Mouse (Mus musculus) brain, embryonic 14.5 days (tissue): ENCODE data around the gene Ccdc66. TPM values are rescaled to one million over a fixed set of nuclear protein-coding genes. Genes with fewer than 3 reads are reported as not detected.

Source experiments
- DNase-seq: peaks from one replicate; pipeline ENCODE4 v3.0.0-alpha.2; 2011; ENCODE audit warnings: low read depth
- CTCF ChIP-seq: fragments of 200-500 bp; IDR thresholded peaks from 2 replicates; pipeline ENCODE4 v1.5.1; 2012; ENCODE audit warnings: inconsistent platforms, mild to moderate bottlenecking, moderate library complexity, borderline replicate concordance; ENCODE audit not compliant: insufficient read depth, insufficient read length; ENCODE audit errors: extremely low read depth
- POLR2A ChIP-seq: fragments of 200-500 bp; IDR thresholded peaks from 2 replicates; pipeline ENCODE4 v1.6.1; 2012; ENCODE audit warnings: mild to moderate bottlenecking, inconsistent platforms, borderline replicate concordance; ENCODE audit not compliant: poor library complexity, insufficient read depth, insufficient read length, severe bottlenecking; ENCODE audit errors: extremely low read depth
- polyA plus RNA-seq: library from polyadenylated mRNA; depleted of rRNA; stranded (reverse); fragments of >200 nt; gene quantifications from 2 replicates; pipeline ENCODE4 v1.2.3, GENCODE M21; 2012; rRNA removed

Gene Ccdc66
- polyA plus RNA-seq = 11.5 and 13.4 TPM in 2 replicates

DNA sequence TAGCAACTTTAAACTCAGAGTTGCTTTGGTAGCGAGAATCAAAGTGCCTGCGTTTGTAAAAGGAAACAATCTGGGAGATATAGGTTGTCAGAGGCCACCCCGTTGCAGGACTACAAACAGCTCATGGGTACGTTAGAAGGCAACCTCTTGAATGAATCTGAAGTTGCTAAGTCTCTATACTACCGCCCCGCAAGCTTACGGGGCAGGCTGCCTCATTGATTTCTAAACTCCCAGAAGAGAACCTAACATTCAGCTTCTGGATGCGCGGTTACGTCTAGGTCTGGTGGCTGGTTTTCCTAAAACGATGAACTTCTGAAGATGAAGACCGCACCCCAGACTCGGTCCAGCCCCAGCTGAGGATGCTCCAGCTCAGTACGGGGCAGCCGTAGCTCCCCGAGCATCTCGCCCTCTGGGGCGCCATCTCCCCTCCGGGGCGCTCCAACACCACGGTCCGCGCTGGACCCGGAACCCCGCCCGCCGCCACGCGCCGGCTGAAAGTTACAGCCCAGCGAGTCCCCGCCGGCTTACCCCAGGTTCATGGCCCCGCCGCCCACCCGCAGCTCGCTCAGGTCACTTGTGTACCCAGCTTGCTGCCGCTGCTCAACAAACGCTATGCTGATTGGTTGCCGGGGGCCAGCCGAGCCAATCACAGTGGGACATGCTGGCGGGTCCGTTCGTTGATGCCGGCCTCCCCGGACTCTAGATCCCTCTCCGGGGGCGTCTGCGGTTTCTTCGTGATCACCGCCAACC is at the start of gene Ccdc66:
Ccdc66 (minus strand) TSS at position 567 of the 750 bp plus-strand sequence.
- no peak for TF ChIP-seq CTCF
- peak; percentile 54; the same call in 1 of the 2 replicates for TF ChIP-seq POLR2A
- peak; percentile 98 for DNase-seq

DNA sequence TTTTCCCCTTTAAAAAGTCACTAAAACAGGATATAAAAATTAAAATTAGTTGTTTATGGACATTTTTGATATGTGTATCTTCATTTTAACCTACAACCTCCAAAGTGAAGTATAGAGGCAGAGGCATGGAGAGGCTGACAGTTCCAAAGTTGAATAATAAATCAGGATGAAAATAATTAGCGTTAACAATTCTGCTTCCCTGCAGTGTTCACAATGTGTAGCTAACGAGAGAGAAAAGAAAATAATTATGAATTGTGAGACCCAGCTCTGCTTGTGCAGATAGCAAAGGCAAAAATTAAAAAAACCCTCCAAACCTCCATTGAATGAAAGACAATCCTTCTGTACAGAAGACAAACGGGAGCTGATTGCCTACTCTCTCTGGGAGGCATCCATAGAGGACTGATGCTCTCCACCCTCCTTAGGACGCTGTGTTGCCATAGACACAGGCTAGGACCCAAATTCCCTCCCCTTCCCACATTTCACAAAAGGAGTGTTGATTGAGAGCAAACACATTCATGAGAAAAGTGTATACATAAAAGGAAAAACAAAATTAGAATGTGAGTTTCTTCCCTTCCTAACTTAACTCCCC is 35.7 kb upstream of the Ccdc66 start:
- peak; percentile 78 for DNase-seq
- no peak for TF ChIP-seq POLR2A
- TF ChIP-seq CTCF = no peak

DNA sequence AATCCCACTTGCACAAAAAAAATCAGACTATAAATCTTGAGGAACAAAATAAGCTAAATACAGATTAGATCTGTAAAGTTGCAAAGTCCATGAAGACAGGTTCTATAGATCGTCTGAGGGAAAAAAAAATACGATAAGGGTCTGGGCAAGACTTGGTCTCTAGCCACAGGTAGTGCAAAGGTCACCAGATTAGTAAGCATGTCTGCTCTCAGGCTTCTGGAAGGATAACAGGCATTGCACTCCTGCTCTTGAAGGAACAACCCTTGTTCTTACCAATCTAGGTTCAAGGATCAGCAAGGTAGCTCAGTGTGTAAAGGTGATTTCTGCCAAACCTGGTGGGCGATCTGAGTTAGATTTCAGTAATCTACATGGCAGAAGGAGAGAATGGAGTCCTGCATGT is 28.2 kb upstream of the Ccdc66 start:
- DNase-seq = no peak

GRCm38 (mm10) chr14:27524541-27524940 is 16.3 kb upstream of the Ccdc66 start:
- no peak for DNase-seq
- TF ChIP-seq POLR2A (no peak), CTCF (no peak)

More for the DNA sequence above, 28.2 kb upstream of the Ccdc66 start:
- no peak for TF ChIP-seq CTCF
- no peak for TF ChIP-seq POLR2A

DNA sequence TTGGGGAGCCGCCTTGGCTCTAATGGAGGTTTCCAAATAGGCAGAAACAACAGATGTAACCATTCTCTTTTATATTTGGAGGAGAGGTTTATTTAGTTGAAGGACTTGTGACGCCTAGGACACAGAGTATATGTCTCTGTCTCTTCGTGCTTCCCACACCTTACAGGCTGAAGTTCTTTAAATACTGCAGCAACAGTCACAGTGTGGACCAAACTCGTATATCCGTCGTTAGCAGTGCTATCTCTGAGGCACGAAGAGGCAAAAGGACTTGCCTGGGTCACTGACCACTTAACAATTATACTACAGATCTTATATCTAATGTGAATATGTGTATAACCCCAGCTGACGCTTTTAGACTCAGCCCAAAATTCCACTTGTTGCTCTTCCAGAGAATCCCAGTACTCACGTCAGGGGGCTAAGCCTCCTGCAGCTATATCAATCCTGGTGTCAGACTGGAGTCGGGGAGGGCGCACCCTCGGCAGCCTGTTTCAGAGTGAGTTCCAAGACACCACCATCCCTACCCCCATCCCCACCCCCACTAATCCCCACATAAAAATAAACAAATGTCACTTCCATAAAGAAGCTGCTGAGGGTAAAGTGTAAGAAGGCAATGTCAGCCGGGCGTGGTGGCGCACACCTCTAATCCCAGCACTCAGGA is 513 bp upstream of the Ccdc66 start:
- 0 out of 2 replicates have a peak, but pooled peaks have one; percentile 1 for TF ChIP-seq POLR2A
- TF ChIP-seq CTCF = no peak
- no peak for DNase-seq

GRCm38 (mm10) chr14:27501096-27501495 is 7.2 kb downstream of the Ccdc66 start:
- TF ChIP-seq POLR2A (no peak), CTCF (no peak)
- no peak for DNase-seq

GRCm38 (mm10) chr14:27493516-27493915 is 14.7 kb downstream of the Ccdc66 start:
- TF ChIP-seq POLR2A = no peak
- no peak for TF ChIP-seq CTCF
- no peak for DNase-seq

GRCm38 (mm10) chr14:27491399-27491798 is 16.9 kb downstream of the Ccdc66 start:
- TF ChIP-seq POLR2A = no peak
- no peak for TF ChIP-seq CTCF
- DNase-seq = no peak

- TF ChIP-seq POLR2A (no peak), CTCF (no peak)
- no peak for DNase-seq
Measured at GRCm38 (mm10) chr14:27446963-27447362, 61.3 kb downstream of the Ccdc66 start.

DNA sequence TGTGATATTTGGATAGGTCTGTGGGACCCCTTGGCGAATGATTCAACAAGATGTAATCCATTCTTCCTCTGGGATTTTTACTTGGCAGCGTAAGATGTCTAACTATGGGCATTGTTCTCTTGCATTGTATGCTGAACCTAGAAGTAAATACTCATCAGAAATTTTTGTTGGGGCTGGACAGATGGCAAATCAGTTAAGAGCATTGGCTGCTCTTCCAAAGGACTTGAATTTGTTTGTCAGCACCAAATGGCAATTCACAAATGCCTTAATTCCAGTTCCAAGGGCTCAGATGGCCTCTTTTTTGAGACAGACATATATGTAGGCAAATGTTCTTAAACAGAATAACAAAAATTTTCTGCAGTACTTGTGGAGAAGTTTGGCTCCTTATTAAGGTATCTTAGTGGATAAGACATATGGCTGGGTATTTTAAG is 63.4 kb downstream of the Ccdc66 start:
- peak; percentile 32 for DNase-seq
- TF ChIP-seq POLR2A (no peak), CTCF (no peak)

DNA sequence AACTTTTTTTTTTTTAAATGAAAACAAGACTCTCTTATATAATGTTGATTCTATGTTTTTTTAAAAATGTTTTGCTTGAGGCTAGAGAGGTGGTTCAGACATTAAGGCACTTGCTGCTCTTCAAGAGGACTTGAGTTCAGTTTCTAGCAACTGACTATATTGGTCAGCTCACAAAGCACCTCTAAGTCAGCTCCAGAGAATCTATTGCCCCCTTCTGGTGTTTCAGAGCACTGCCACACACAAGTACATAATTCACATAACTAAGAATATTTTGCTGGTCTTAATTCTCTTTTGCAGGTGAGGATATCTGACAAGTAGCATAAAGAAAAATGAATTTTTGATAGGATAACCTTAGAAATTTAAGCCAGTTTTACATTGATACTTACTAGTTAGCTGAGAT is 67.3 kb downstream of the Ccdc66 start:
- peak; percentile 50 for DNase-seq
- TF ChIP-seq POLR2A = no peak
- TF ChIP-seq CTCF = peak; percentile 37; the same call in 1 of the 2 replicates
